Mouse (Mus musculus) monocyte, adult 5-6 weeks (primary cell): Measurements from ENCODE around the gene Gm20696. TPM values are rescaled to one million over a fixed set of nuclear protein-coding genes. Genes with fewer than 3 reads are reported as not detected.

ENCODE experiments used
- ATAC-seq: fragments of 153-309, 156-312 bp; replicated peaks from 2 replicates; pipeline ENCODE4 v1.8.0; 2017; ENCODE audit warnings: mild to moderate bottlenecking; ENCODE audit not compliant: low TSS enrichment, insufficient number of reproducible peaks, severe bottlenecking, poor library complexity, low FRiP score
- total RNA-seq: library from RNA; stranded (forward); fragments of 200-1000, 200-491, 200-594 nt; gene quantifications from 3 replicates; pipeline ENCODE4 v1.2.3, GENCODE M21; 2017

The Gm20696 gene
- total RNA-seq, 1 experiment from 2014 or later = 12.8 TPM

DNA sequence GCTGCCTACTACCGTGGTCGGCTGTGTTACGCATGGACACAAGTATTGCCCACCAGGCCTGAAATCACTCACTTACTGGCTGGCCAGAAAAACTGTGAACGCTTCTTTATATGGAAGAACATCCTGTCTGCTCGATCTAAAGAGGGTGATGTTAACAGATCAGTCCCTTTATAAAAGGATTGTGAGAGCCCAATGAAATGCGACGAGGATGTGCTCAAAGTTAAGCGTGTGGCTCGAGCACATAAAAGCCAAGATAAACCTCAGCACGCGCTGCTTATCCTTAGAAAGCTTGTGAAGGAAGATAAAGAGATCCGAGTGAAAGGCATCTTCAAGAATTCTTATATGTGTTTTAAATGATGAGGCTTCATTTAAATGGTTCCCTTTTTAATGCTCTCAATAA is 270.9 kb downstream of the Gm20696 start:
- no peak for ATAC-seq

DNA sequence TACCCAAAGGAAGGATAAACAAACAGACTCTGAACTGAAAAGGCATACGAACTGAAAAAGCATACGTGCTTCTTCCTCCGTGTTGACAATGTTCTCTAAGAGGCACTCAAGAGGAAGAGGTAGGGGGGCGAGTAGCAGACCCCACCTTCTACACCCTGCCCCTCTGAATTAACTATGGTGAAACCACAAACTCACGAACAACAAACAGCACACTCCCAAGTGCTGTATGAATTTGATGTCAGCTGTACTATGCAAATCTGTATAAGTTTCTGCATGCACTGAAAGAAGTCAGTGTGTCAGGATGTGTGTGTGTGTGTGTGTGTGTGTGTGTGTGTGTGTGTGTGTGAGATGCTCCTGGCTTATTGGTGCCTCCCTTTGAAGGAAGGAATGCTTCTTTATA is 271.8 kb downstream of the Gm20696 start:
- ATAC-seq = no peak

DNA sequence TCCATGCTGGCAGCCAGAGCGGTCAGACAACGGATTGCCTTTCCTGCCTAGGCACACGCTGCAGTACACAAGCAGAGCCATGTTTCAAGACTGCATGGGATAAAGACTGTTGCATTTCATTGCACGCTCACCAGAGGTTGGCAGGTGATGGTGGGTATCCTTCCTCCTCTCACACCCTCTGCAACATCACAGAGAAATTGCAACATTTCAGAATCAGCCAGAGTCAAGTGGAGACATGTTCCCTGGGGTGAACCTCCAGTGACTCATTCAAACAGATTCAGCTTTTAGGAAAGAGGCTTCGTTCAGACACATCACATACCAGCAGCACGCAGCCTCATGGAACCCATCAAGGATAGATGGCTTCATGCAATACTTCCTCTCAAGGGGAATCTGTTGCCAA is 274.1 kb downstream of the Gm20696 start:
- no peak; the same call in 1 of the 2 replicates for ATAC-seq

DNA sequence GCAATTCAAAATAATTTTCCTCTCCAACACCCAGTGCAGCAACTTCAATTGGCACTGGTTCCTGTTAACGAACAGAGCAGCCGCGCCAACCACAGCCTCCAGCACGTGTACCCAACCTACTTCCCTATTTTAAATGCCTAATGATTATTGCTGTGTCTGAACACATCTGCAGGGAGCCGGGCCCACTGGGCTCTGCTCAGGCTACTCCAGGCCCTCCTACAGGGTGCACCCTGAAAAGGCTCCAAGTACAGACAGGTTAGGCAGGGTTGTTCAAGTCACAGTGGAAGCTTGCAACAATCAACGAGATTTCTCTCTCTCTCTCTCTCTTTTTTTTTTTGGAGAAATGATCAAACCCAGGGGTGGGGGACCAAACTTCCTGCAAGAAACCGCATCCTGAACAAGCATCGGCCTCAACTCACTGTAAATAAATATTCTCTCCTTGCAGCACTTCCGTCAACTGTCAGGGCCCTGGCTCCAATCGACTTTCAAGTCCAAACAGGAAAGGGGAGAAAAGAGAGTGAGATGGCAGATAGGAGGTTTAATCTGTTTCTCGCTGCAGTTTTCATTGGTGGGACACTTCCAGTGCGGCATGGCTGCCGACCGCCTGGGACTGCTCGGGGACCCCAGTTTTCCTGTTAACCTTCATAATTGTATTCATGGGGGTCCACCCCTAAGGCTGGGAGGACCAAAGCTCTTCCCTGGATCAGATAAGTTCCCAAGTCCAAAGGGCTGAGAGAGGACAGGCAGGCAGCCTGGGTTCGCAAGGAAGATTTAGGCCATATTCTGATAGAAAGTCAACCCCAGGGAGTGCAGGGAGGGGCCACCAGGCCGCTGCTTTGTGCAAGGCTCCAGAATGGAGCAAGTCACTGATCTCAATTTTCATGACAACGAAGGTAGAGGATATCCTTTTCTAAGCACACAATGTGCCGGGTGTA is 277.6 kb downstream of the Gm20696 start:
- ATAC-seq = peak; percentile 87

DNA sequence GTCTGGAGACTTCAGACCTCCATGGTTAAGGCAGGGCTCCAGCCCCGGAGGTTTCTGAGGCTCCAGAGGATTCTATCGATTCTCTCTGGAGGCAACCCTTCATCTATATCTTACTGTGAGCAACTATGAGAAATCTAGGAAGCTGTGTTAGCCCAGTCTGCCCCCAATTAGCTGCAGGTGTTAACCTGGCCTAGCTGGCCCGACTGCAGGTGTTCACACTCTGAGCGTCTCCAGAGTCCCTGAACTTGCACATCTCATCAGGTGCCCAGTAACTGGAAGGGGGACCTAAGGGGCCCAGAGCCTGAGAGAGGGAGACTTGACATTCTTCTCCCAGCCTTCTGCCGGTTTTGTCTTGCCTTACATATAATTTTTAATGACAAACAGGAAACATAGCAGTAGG is 278.6 kb downstream of the Gm20696 start:
- no peak for ATAC-seq

DNA sequence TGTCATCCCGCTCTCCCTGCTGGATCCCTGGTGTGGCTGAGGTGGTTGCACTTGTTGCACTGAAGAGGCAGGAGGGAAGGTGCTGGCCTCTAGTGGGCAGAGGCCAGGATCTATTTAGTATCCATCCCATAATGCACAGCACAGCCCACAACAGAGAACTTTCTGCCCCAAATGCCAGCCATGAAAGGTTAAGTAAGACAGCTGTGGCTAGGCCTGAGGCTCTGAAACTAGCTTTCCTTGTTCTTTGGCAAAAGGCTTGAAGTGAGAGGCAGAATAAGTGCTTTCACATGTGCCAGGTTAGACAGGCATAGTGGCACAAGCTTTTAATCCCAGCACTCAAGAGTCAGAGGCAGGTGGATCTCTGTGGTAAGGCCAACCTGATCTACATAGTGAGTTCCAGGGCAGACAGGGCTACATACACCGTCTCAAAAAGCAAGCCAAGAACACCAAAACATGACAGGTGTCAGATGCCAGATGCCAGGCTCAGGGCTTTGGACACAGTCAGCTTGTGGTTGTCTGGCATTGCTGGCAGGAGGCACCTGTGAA is 281.5 kb downstream of the Gm20696 start:
- peak; percentile 33; the same call in 1 of the 2 replicates for ATAC-seq

DNA sequence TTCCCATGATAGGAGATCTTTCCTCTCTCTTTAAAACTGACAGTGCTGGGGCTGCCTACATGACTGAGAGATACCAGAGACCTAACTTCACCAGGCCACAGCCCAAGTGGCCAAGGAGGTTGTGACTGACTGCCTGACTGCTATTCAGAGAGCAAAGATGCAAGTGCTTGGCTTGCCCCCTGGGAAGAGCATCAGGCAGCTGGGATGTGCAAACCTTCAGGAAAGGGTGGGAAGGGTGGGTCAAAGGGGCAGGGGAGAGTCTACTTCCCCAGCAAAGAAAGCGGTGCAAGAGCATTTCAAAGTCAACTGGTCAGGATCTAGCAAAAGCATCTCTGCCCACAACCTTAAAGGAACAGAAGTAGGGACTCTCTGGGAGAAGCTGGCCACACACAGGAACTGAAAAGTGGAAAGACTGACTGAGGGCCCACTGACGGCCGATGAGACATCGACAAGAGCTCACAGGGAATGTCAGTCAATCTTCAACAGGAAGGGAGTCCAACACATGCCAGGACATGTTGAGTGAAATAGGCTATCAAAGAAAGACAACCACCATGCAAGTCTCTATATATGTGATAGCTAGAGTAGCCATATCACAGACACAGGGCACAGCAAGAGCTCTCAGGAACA is 282.6 kb downstream of the Gm20696 start:
- no peak for ATAC-seq

DNA sequence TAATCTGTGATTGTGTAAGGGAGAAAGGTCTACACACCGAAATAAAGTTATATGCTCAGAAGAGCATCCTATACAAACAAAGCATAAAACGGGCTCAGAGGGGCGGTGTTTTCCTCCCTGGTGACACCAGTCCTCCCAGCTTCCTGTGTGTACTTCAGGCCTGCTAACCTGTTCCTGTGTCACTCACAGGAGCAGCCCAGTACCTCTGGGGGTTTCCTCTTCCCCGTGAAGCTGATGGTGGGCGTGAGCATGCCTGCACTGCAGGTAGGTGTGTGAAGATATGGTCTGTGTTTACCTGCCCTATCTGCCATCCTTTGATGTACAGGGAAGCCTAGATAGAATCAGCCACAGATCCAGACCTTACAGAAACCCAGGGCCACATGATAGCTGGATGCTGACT is 286.5 kb downstream of the Gm20696 start:
- no peak for ATAC-seq

DNA sequence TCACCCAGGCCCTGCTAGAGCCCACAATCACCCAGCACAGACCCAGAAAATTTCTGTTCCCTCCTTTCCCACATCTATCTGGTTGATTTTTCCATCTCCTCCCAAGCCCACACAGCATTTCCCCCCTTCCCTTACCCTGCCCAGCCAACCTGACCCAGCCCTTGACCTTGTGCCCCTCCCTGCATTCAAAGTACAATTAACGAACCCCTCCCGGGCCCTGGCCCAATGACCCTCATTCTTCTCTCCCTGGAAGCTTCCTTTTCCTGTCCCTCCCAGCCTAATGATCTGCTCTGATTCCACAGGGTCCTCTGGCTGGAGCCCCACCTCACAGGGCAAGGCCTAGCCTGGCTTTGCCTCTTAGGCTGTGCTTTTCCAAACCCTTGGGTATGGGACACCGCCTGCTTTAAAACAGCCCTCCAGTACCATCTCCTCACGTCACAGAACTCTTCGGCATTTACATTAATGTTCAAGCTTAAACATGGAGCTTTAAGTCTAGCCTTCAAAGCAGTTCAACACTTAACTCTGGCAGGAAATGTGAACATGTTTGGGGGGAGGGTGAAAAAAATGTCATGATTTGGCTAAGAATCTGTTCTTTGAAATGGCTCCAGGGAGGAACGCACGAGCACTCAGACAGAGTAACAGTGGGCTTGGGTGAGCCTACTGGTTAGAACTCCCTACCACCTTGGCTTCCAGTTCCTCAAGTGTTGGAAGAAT is 287.4 kb downstream of the Gm20696 start:
- ATAC-seq = no peak

DNA sequence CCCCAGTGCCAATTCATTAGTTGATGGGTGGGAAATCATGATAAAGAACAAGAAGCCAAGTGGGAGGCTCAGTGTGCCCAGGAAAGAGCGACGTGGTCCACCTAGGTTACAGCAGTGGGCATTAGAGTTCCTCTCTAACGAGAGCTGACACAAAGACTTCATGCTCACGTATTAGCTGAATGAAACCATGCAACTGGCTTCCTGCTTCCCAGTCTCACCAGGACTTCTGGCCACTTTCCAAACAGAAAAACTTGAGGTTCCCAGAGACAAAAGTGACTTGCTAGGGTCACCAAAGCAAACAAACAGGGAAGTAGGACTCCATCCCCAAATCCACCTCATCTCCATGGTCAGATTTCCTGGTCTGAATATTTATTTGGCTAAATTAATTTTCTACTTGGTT is 288.9 kb downstream of the Gm20696 start:
- ATAC-seq = no peak

DNA sequence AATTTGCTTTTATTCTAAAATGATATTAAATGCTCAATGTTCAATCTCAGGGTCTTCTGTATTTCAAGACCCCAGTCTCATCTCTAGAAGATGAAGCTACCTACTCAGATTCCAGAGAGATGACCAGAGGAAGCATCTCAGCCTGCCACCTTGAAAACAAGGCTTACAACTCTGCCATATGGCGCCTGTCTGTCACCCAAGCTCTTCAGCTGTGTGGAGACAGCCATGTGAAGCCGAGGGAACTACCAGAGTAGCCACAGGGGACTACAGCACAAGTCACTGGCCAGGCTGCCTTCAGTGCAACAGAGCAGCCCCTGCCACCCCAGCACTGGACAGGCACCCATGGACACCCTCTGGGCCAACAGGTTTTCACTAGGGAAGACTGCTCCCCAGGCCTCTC is 289.5 kb downstream of the Gm20696 start:
- no peak for ATAC-seq

DNA sequence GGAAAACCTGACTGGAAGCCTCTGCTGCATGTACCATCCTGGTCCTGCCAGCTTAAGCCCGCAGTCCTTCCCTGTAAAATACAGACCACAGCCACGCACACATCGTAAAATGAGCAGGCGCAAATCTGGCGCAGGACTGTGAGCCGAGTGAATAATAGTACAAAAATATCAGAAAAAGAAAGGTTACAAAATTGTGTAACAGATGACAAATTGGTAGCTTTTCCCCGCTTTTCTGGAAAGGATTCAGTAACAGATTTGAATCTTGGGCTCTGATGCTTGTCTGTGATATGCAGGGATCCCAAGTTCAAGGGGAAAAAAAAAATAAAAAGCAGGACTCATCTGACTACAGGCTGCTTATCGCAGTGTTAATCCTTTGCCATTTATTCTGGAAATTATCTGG is 289.9 kb downstream of the Gm20696 start:
- ATAC-seq = no peak

DNA sequence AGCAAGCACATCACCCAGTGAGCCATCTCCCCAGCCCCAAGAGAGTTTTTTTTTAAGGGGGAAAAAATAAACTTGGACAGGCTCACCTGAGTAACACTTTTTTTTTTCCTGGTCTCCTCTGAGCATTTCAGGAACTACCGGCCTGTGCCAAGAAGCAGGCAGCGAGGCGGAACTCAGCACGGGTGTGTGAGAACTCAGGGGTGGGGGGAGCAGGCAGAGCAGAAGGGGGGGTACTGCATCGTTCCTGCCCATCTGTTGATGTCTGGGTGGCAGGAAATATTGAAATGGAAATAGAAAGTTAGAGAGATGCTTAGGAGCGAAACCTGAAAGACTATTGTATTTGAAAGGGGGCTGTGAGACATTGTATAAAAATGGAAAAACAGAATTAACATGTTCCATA is 290.7 kb downstream of the Gm20696 start:
- ATAC-seq = no peak

DNA sequence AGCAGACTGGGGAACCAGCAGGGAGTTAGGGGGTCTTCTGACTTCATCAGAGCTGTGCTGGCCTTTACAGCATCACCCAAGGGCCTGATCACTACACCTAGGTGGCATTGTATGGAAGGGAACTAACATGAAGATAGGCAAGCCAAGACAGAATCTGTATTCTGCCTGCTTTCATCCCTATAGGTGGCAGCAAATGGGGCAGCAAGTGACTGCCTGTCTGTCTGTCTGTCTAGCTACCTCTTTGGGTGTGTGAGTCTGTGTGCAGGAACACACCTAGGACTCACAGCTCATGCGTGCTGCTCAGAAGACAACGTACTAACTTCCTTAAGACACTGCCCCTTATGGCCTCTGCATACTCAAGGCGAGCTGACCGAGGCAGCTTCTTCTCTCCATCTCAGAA is 291.2 kb downstream of the Gm20696 start:
- ATAC-seq = 0 out of 2 replicates have a peak, but pooled peaks have one; percentile 9

DNA sequence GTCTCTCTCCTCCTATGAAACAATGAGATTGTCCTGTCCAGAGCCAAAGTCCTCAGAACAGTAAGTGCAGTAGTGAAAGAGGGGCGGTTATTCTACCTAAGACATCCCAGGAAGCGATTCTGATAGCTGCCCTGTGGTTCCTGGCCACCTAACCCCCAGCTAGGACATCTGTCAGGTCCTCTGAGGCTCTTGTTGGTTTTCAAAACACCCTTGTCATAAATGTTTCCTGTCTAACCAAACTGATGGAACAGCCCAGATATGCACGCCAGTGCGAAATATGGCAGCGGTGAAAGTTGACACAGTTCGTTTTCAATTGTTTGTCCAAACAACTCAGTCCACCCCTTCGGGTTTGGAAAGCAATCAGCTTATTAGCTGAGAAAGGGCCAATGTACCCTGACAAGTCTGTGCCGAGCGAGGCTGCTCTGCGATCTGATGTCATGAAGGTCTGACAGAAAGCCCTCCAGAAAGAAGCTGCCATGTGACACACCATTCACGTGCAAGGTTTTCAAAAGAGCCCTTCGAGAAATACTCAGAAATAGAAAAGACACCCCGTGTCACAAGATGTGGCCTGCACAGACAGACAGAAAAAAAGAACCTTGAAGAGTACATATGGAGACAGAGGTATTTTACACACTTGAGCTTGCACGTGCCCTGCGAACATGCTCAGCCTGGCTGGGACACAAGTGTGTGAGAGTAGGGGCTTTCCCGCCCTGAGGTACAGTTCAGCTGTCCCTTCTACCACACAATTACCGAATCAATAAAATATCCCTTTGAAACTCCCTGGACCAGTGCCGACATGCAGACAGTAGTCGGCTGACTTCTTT is 291.9 kb downstream of the Gm20696 start:
- no peak for ATAC-seq

DNA sequence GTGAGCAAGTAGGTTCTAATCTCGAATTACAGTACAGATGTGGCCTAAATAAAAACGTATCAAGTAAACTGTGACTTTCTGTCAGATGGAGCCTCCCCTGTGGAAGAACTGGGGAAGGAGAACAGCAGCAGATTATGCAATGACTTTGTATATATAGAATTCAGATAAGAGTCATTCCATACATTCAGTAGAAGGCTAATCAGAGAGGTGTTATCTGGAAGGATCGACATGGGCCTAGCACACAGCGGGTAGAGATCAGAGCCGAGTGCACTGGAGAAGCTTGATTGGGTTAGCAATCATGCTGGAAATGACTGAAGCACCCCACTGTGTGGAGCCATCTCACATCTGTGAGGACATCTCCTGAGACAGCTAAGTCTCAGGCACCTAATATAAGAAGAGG is 294.2 kb downstream of the Gm20696 start:
- ATAC-seq = no peak

DNA sequence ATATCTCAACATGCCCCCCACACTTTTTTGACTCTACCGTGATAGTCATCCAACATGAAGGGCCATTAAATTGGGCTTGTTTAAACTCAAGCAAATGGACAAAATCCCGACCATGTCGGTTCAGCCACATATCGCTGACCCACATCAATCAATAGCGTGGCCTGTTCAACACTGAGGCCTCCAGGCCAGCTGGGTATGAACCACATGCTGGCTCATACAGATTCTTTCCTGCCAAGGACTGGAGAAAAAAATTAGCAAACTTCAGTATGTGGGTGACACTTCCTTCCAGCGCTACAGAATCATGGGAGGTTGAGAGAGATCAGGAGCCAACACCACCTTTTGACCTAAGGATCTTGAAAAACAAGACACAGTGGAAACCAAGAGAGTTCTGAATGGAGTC is 294.6 kb downstream of the Gm20696 start:
- no peak for ATAC-seq

DNA sequence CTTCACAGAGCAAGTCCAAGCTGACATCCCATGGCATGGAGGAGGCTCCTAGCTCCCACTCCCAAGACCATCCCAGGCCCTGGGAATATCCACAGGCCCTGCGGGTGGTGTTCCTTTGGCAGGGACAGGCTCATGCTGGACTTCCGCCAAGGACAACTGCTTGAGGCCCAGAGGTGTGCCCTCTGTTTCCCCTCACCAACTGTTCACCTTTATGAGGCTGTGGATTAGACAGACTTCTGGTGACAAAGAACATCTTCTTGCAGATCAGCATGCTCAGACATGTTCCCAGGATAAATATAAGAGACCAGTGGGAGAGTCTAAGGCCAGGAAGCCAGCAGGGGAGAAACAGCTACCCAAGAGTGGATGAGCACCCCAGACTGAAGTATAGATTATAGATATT is 296.7 kb downstream of the Gm20696 start:
- no peak for ATAC-seq
